Mouse (Mus musculus) lung, embryonic 16.5 days (tissue): ENCODE results near the gene Ano6. TPM values are rescaled to one million over a fixed set of nuclear protein-coding genes. Genes with fewer than 3 reads are reported as not detected.

ENCODE experiments used
- ATAC-seq: fragments of 200-750 bp; cut with Nextera tagmentation; 2 replicates; pipeline ENCODE4 v1.8.0; 2017; ENCODE audit warnings: low read depth, mild to moderate bottlenecking, moderate library complexity
- H3K27ac ChIP-seq: fragments of 300-500 bp; sonication (generic); 2 replicates; pipeline ENCODE4 v1.5.1; 2014; ENCODE audit warnings: mild to moderate bottlenecking, control low read depth, low read length
- H3K27me3 ChIP-seq: fragments of 300-500 bp; sonication (generic); 2 replicates; pipeline ENCODE4 v1.6.1; 2014; ENCODE audit warnings: low read depth, low read length, mixed read lengths; ENCODE audit not compliant: control insufficient read depth, insufficient read depth
- H3K36me3 ChIP-seq: fragments of 300-500 bp; sonication (generic); 2 replicates; pipeline ENCODE4 v1.6.1; 2014; ENCODE audit warnings: low read length; ENCODE audit not compliant: control insufficient read depth, insufficient read depth
- H3K4me1 ChIP-seq: fragments of 300-500 bp; sonication (generic); replicated peaks from 2 replicates; pipeline ENCODE4 v1.6.1; 2014; ENCODE audit warnings: low read length, mixed read lengths; ENCODE audit not compliant: control insufficient read depth, insufficient read depth
- H3K4me2 ChIP-seq: fragments of 300-500 bp; sonication (generic); 2 replicates; pipeline ENCODE4 v1.6.1; 2014; ENCODE audit warnings: low read depth, low read length, control low read depth
- H3K4me3 ChIP-seq: fragments of 300-500 bp; sonication (generic); 2 replicates; pipeline ENCODE4 v1.5.1; 2014; ENCODE audit warnings: mild to moderate bottlenecking, low read length, control low read depth
- H3K9ac ChIP-seq: fragments of 300-500 bp; sonication (generic); 2 replicates; pipeline ENCODE4 v1.6.1; 2014; ENCODE audit warnings: low read length, control low read depth
- H3K9me3 ChIP-seq: fragments of 300-500 bp; sonication (generic); 2 replicates; pipeline ENCODE4 v1.6.1; 2016; ENCODE audit warnings: low read length; ENCODE audit not compliant: control insufficient read depth
- WGBS: fragments of 180-500 bp; shearing (Covaris S2); extraction: QIAGEN DNeasy Blood & Tissue Kit; methylation state at CpG from one replicate; pipeline ENCODE4 v1.1.7; 2014; 5-methylcytosine and 5-hydroxymethylcytosine counted together
- polyA plus RNA-seq: library from polyadenylated mRNA; unstranded; fragments of >200 nt; fragmentation: Nextera tagmentation; extraction: Ambion mirVana; gene quantifications from 2 replicates; pipeline ENCODE4 v1.2.1, GENCODE M21; 2015

Gene Ano6
- polyA plus RNA-seq, 1 experiment from 2014 or later: 53.2 TPM

- Histone ChIP-seq H3K4me3 (no peak overlapping the region), H3K9me3 (no peaks in the 10 kb centered on the region), H3K4me1 (peaks cover 16% of the 10 kb centered on the region), H3K27ac (peak overlapping the region; percentile 48), H3K27me3 (no peaks in the 10 kb centered on the region), H3K9ac (no peak overlapping the region), H3K36me3 (0 out of 2 replicates have a peak, but pooled peaks cover 3% of the 10 kb centered on the region), H3K4me2 (no peak overlapping the region)
- ATAC-seq: peak; percentile 62
- WGBS: 27% methylated on average over 7 of the region's 7 CpGs
Observed at GRCm38 (mm10) chr15:95855953-95856352, 65.3 kb downstream of the Ano6 start.

- Histone ChIP-seq H3K4me2 (no peak overlapping the region), H3K36me3 (0 out of 2 replicates have a peak, but pooled peaks cover 3% of the 10 kb centered on the region), H3K27ac (peak overlapping the region; percentile 49), H3K4me1 (peaks cover 16% of the 10 kb centered on the region), H3K4me3 (no peak overlapping the region), H3K9me3 (no peaks in the 10 kb centered on the region), H3K27me3 (no peaks in the 10 kb centered on the region), H3K9ac (no peak overlapping the region)
- WGBS: 56% methylated on average over 8 of the region's 8 CpGs
- peak; percentile 81 for ATAC-seq
Observed at GRCm38 (mm10) chr15:95856684-95857595, 66.3 kb downstream of the Ano6 start.

- no peak overlapping the region for H3K9ac ChIP-seq
- H3K4me1 ChIP-seq: peaks cover 16% of the 10 kb centered on the region
- H3K4me2 ChIP-seq: no peak overlapping the region
- ATAC-seq: no peak
- H3K36me3 ChIP-seq: 0 out of 2 replicates have a peak, but pooled peaks cover 3% of the 10 kb centered on the region
- 83% methylated on average over 9 of the region's 9 CpGs for WGBS
- H3K4me3 ChIP-seq: no peak overlapping the region
- no peaks in the 10 kb centered on the region for H3K9me3 ChIP-seq
- H3K27ac ChIP-seq: no peak overlapping the region
- no peaks in the 10 kb centered on the region for H3K27me3 ChIP-seq
Observed at GRCm38 (mm10) chr15:95858876-95859655, 68.4 kb downstream of the Ano6 start.

- whole genome bisulfite sequencing: 87% methylated on average over 17 of the region's 17 CpGs
- Histone ChIP-seq H3K9ac (no peak overlapping the region), H3K4me3 (no peak overlapping the region), H3K27me3 (no peaks in the 10 kb centered on the region), H3K4me2 (no peak overlapping the region), H3K27ac (no peak overlapping the region), H3K4me1 (0 out of 2 replicates have a peak, but pooled peaks cover 2% of the 10 kb centered on the region), H3K36me3 (no peaks in the 10 kb centered on the region; the same call in 1 of the 2 replicates), H3K9me3 (no peaks in the 10 kb centered on the region)
- ATAC-seq: no peak
Observed at GRCm38 (mm10) chr15:95863865-95864660, 73.4 kb downstream of the Ano6 start.

GRCm38 (mm10) chr15:95865311-95866100, 74.9 kb downstream of the Ano6 start:
- no peak for ATAC-seq
- Histone ChIP-seq H3K4me2 (no peak overlapping the region), H3K27me3 (no peaks in the 10 kb centered on the region), H3K9ac (no peak overlapping the region), H3K36me3 (no peaks in the 10 kb centered on the region; the same call in 1 of the 2 replicates), H3K4me3 (no peak overlapping the region), H3K4me1 (no peaks in the 10 kb centered on the region), H3K27ac (no peak overlapping the region), H3K9me3 (no peaks in the 10 kb centered on the region)
- WGBS: 86% methylated on average over 17 of the region's 17 CpGs

GRCm38 (mm10) chr15:95868172-95868571, 77.5 kb downstream of the Ano6 start:
- Histone ChIP-seq H3K9ac (no peak overlapping the region), H3K27ac (no peak overlapping the region), H3K4me2 (no peak overlapping the region), H3K9me3 (no peaks in the 10 kb centered on the region), H3K4me1 (no peaks in the 10 kb centered on the region), H3K4me3 (no peak overlapping the region), H3K36me3 (no peaks in the 10 kb centered on the region; the same call in 1 of the 2 replicates), H3K27me3 (no peaks in the 10 kb centered on the region)
- WGBS: 77% methylated on average over 4 of the region's 4 CpGs
- no peak for ATAC-seq

- 91% methylated on average over 5 of the region's 5 CpGs for WGBS
- H3K9ac ChIP-seq: no peak overlapping the region
- no peak overlapping the region for H3K4me3 ChIP-seq
- H3K27me3 ChIP-seq: no peaks in the 10 kb centered on the region
- no peaks in the 10 kb centered on the region for H3K9me3 ChIP-seq
- H3K4me1 ChIP-seq: 0 out of 2 replicates have a peak, but pooled peaks cover 2% of the 10 kb centered on the region
- H3K36me3 ChIP-seq: no peaks in the 10 kb centered on the region; the same call in 1 of the 2 replicates
- ATAC-seq: no peak
- H3K4me2 ChIP-seq: no peak overlapping the region
- no peak overlapping the region for H3K27ac ChIP-seq
Observed at GRCm38 (mm10) chr15:95869611-95870010, 79.0 kb downstream of the Ano6 start.

GRCm38 (mm10) chr15:95871631-95872030, 81.0 kb downstream of the Ano6 start:
- peak overlapping the region; percentile 1; the same call in 1 of the 2 replicates for H3K4me2 ChIP-seq
- H3K27ac ChIP-seq: peak overlapping the region; percentile 54
- no peak overlapping the region for H3K9ac ChIP-seq
- H3K4me1 ChIP-seq: 0 out of 2 replicates have a peak, but pooled peaks cover 5% of the 10 kb centered on the region
- ATAC-seq: peak; percentile 77
- H3K4me3 ChIP-seq: no peak overlapping the region
- no peaks in the 10 kb centered on the region for H3K9me3 ChIP-seq
- H3K27me3 ChIP-seq: no peaks in the 10 kb centered on the region
- WGBS: 54% methylated on average over 15 of the region's 15 CpGs
- H3K36me3 ChIP-seq: no peaks in the 10 kb centered on the region
